Mouse (Mus musculus) right cerebral cortex, postnatal 4 days (tissue): ENCODE data around the gene Tor1aip2.

Experiments
- DNase-seq: peaks from one replicate; pipeline ENCODE4 v3.0.0-alpha.2; 2022

The Tor1aip2 gene

GRCm38 (mm10) chr1:156112142-156112541, 76.9 kb downstream of the Tor1aip2 start:
- no peak for DNase-seq

- DNase-seq, result no peak
These were observed 78.8 kb downstream of the Tor1aip2 start for GRCm38 (mm10) chr1:156113884-156114499.

- no peak for DNase-seq
These were observed 81.6 kb downstream of the Tor1aip2 start for GRCm38 (mm10) chr1:156116770-156117169.
